Mouse (Mus musculus) embryonic facial prominence, embryonic 14.5 days (tissue): ENCODE results near the gene Dapk2. TPM values are rescaled to one million over a fixed set of nuclear protein-coding genes. Genes with fewer than 3 reads are reported as not detected.

Experiments
- ATAC-seq: fragments of 200-750 bp; cut with Nextera tagmentation; 2 replicates; pipeline ENCODE4 v1.8.0; 2017; ENCODE audit warnings: low read depth, moderate number of reproducible peaks, moderate TSS enrichment
- DNase-seq: peaks from one replicate; pipeline ENCODE4 v3.0.0-alpha.2; 2015; ENCODE audit warnings: low spot score
- H3K27ac ChIP-seq: fragments of 300-500 bp; sonication (generic); replicated peaks from 2 replicates; pipeline ENCODE4 v1.5.1; 2014; ENCODE audit warnings: low read depth, mild to moderate bottlenecking, low read length, moderate library complexity
- H3K27me3 ChIP-seq: fragments of 300-500 bp; sonication (generic); replicated peaks from 2 replicates; pipeline ENCODE4 v1.6.1; 2014; ENCODE audit warnings: low read length; ENCODE audit not compliant: control insufficient read depth, insufficient read depth
- H3K36me3 ChIP-seq: fragments of 300-500 bp; sonication (generic); 2 replicates; pipeline ENCODE4 v1.6.1; 2014; ENCODE audit warnings: low read length, mixed read lengths; ENCODE audit not compliant: control insufficient read depth, insufficient read depth
- H3K4me1 ChIP-seq: fragments of 300-500 bp; sonication (generic); 2 replicates; pipeline ENCODE4 v1.6.1; 2014; ENCODE audit warnings: antibody characterized with exemption, low read length; ENCODE audit not compliant: control insufficient read depth, insufficient read depth
- H3K4me2 ChIP-seq: fragments of 300-500 bp; sonication (generic); 2 replicates; pipeline ENCODE4 v1.6.1; 2014; ENCODE audit warnings: low read depth, mild to moderate bottlenecking, low read length, moderate library complexity, mixed read lengths
- H3K4me3 ChIP-seq: fragments of 300-500 bp; sonication (generic); 2 replicates; pipeline ENCODE4 v1.5.1; 2014; ENCODE audit warnings: low read depth, mild to moderate bottlenecking, low read length
- H3K9ac ChIP-seq: fragments of 300-500 bp; sonication (generic); 2 replicates; pipeline ENCODE4 v1.6.1; 2014; ENCODE audit warnings: low read depth, mild to moderate bottlenecking, low read length, moderate library complexity, mixed read lengths
- H3K9me3 ChIP-seq: fragments of 300-500 bp; sonication (generic); 2 replicates; pipeline ENCODE4 v1.6.1; 2016; ENCODE audit warnings: low read length; ENCODE audit not compliant: control insufficient read depth
- WGBS: fragments of 180-500 bp; shearing (Covaris S2); extraction: QIAGEN DNeasy Blood & Tissue Kit; methylation state at CpG from one replicate; pipeline ENCODE4 v1.1.7; 2014; 5-methylcytosine and 5-hydroxymethylcytosine counted together
- polyA plus RNA-seq: library from polyadenylated mRNA; unstranded; fragments of >200 nt; fragmentation: Nextera tagmentation; extraction: Ambion mirVana; gene quantifications from 2 replicates; pipeline ENCODE4 v1.2.1, GENCODE M21; 2014

Gene Dapk2
- polyA plus RNA-seq, 1 experiment from 2014 or later = 14.3 TPM

- no peak overlapping the region for H3K4me2 ChIP-seq
- no peaks in the 10 kb centered on the region; the same call in 1 of the 2 replicates for H3K36me3 ChIP-seq
- no peaks in the 10 kb centered on the region for H3K9me3 ChIP-seq
- H3K27ac ChIP-seq = peak overlapping the region; percentile 54; the same call in 1 of the 2 replicates
- peaks cover 16% of the 10 kb centered on the region; the same call in 1 of the 2 replicates for H3K4me1 ChIP-seq
- no peak overlapping the region for H3K9ac ChIP-seq
- 79% methylated on average over 3 of the region's 3 CpGs for WGBS
- DNase-seq = no peak
- no peaks in the 10 kb centered on the region for H3K27me3 ChIP-seq
- no peak overlapping the region for H3K4me3 ChIP-seq
- no peak for ATAC-seq
These were observed 37.1 kb upstream of the Dapk2 start for GRCm38 (mm10) chr9:66120945-66121344.

GRCm38 (mm10) chr9:66121421-66121820 is 36.6 kb upstream of the Dapk2 start:
- peak overlapping the region; percentile 54; the same call in 1 of the 2 replicates for H3K27ac ChIP-seq
- no peaks in the 10 kb centered on the region; the same call in 1 of the 2 replicates for H3K36me3 ChIP-seq
- peaks cover 16% of the 10 kb centered on the region; the same call in 1 of the 2 replicates for H3K4me1 ChIP-seq
- no peak overlapping the region for H3K9ac ChIP-seq
- DNase-seq (peak; percentile 69), ATAC-seq (no peak)
- H3K27me3 ChIP-seq = no peaks in the 10 kb centered on the region
- H3K9me3 ChIP-seq = no peaks in the 10 kb centered on the region
- H3K4me2 ChIP-seq = no peak overlapping the region
- no peak overlapping the region for H3K4me3 ChIP-seq

- no peaks in the 10 kb centered on the region for H3K36me3 ChIP-seq
- DNase-seq (no peak), ATAC-seq (no peak)
- H3K4me3 ChIP-seq = peak overlapping the region; percentile 85
- peak overlapping the region; percentile 76 for H3K4me2 ChIP-seq
- H3K27ac ChIP-seq = peak overlapping the region; percentile 89; the same call in 1 of the 2 replicates
- peak overlapping the region; percentile 88 for H3K9ac ChIP-seq
- 6% methylated on average over 5 of the region's 5 CpGs for WGBS
- peaks cover 25% of the 10 kb centered on the region for H3K4me1 ChIP-seq
- no peaks in the 10 kb centered on the region for H3K27me3 ChIP-seq
- H3K9me3 ChIP-seq = no peaks in the 10 kb centered on the region
These were observed 34.4 kb upstream of the Dapk2 start for GRCm38 (mm10) chr9:66123648-66124047.

- Histone ChIP-seq H3K4me1 (peaks cover 25% of the 10 kb centered on the region), H3K4me2 (peak overlapping the region; percentile 76), H3K27me3 (no peaks in the 10 kb centered on the region), H3K9me3 (no peaks in the 10 kb centered on the region), H3K27ac (peak overlapping the region; percentile 89), H3K36me3 (no peaks in the 10 kb centered on the region), H3K4me3 (peak overlapping the region; percentile 85), H3K9ac (peak overlapping the region; percentile 88)
- peak; percentile 20; the same call in 1 of the 2 replicates for ATAC-seq
- under 1% methylated on average over 12 of the region's 12 CpGs for WGBS
- peak; percentile 36 for DNase-seq
These were observed 33.9 kb upstream of the Dapk2 start for GRCm38 (mm10) chr9:66124111-66124531.

- ATAC-seq = peak; percentile 98
- peak overlapping the region; percentile 83 for H3K4me2 ChIP-seq
- H3K27me3 ChIP-seq = no peaks in the 10 kb centered on the region
- H3K9me3 ChIP-seq = no peaks in the 10 kb centered on the region
- peak overlapping the region; percentile 89 for H3K27ac ChIP-seq
- WGBS = 23% methylated on average over 24 of the region's 33 CpGs
- 0 out of 2 replicates have a peak, but pooled peaks cover 4% of the 10 kb centered on the region for H3K36me3 ChIP-seq
- peaks cover 25% of the 10 kb centered on the region for H3K4me1 ChIP-seq
- DNase-seq = peak; percentile 99
- peak overlapping the region; percentile 85 for H3K4me3 ChIP-seq
- H3K9ac ChIP-seq = peak overlapping the region; percentile 88
These were observed 33.1 kb upstream of the Dapk2 start for GRCm38 (mm10) chr9:66124681-66125542.

- Histone ChIP-seq H3K27me3 (no peaks in the 10 kb centered on the region), H3K9ac (peak overlapping the region; percentile 48; the same call in 1 of the 2 replicates), H3K9me3 (no peaks in the 10 kb centered on the region), H3K36me3 (0 out of 2 replicates have a peak, but pooled peaks cover 10% of the 10 kb centered on the region), H3K4me2 (peak overlapping the region; percentile 83), H3K4me1 (peaks cover 25% of the 10 kb centered on the region), H3K4me3 (peak overlapping the region; percentile 69), H3K27ac (peak overlapping the region; percentile 79)
- ATAC-seq (no peak), DNase-seq (no peak)
- WGBS = 57% methylated on average over 12 of the region's 12 CpGs
These were observed 32.2 kb upstream of the Dapk2 start for GRCm38 (mm10) chr9:66125543-66126455.

- Histone ChIP-seq H3K9ac (peak within 1 kb of the TSS; percentile 80), H3K4me1 (peaks cover 25% of the 10 kb centered on the region), H3K36me3 (0 out of 2 replicates have a peak, but pooled peaks cover 10% of the 10 kb centered on the region), H3K9me3 (no peaks in the 10 kb centered on the region), H3K4me3 (peak within 1 kb of the TSS; percentile 69), H3K27me3 (no peaks in the 10 kb centered on the region), H3K4me2 (peak within 1 kb of the TSS; percentile 83), H3K27ac (peak within 1 kb of the TSS; percentile 84)
- under 1% methylated on average over 34 of the region's 34 CpGs for WGBS
- ATAC-seq (peak; percentile 75), DNase-seq (peak; percentile 99)
These were observed 31.4 kb upstream of the Dapk2 start, which contains the start of the genes Snx1 and Ciao2a for GRCm38 (mm10) chr9:66126456-66127192. TSS of gene Snx1 (minus strand) at chr9:66126587. TSS of gene Ciao2a (plus strand) at chr9:66126611.
